Mouse (Mus musculus) stomach, embryonic 15.5 days (tissue): ENCODE data around the gene Zfp39. TPM values are rescaled to one million over a fixed set of nuclear protein-coding genes. Genes with fewer than 3 reads are reported as not detected.

Experiments
- ATAC-seq: fragments of 200-750 bp; cut with Nextera tagmentation; 2 replicates; pipeline ENCODE4 v1.8.0; 2017; ENCODE audit warnings: low read depth, moderate number of reproducible peaks, moderate TSS enrichment; ENCODE audit not compliant: insufficient read depth, low FRiP score
- H3K27ac ChIP-seq: fragments of 300-500 bp; sonication (generic); 2 replicates; pipeline ENCODE4 v1.5.1; 2015; ENCODE audit warnings: mild to moderate bottlenecking, inconsistent platforms
- H3K27me3 ChIP-seq: fragments of 300-500 bp; sonication (generic); replicated peaks from 2 replicates; pipeline ENCODE4 v1.6.1; 2015; ENCODE audit warnings: inconsistent platforms
- H3K36me3 ChIP-seq: fragments of 300-500 bp; sonication (generic); 2 replicates; pipeline ENCODE4 v1.6.1; 2015; ENCODE audit warnings: inconsistent platforms
- H3K4me1 ChIP-seq: fragments of 300-500 bp; sonication (generic); 2 replicates; pipeline ENCODE4 v1.6.1; 2015; ENCODE audit warnings: inconsistent platforms
- H3K4me2 ChIP-seq: fragments of 300-500 bp; sonication (generic); 2 replicates; pipeline ENCODE4 v1.6.1; 2015; ENCODE audit warnings: mild to moderate bottlenecking, inconsistent platforms
- H3K4me3 ChIP-seq: fragments of 300-500 bp; sonication (generic); replicated peaks from 2 replicates; pipeline ENCODE4 v1.5.1; 2015; ENCODE audit warnings: inconsistent platforms
- H3K9ac ChIP-seq: fragments of 300-500 bp; sonication (generic); 2 replicates; pipeline ENCODE4 v1.6.1; 2015; ENCODE audit warnings: inconsistent platforms
- H3K9me3 ChIP-seq: fragments of 300-500 bp; sonication (generic); 2 replicates; pipeline ENCODE4 v1.6.1; 2016; ENCODE audit warnings: inconsistent platforms
- WGBS: fragments of 180-500 bp; shearing (Covaris S2); methylation state at CpG from one replicate; pipeline ENCODE4 v1.1.7; 2015; 5-methylcytosine and 5-hydroxymethylcytosine counted together
- polyA plus RNA-seq: library from polyadenylated mRNA; unstranded; fragments of >200 nt; fragmentation: Nextera tagmentation; extraction: Ambion mirVana; gene quantifications from 2 replicates; pipeline ENCODE4 v1.2.1, GENCODE M21; 2015

Gene Zfp39
- polyA plus RNA-seq, 1 experiment from 2014 or later: 4.6 TPM

DNA sequence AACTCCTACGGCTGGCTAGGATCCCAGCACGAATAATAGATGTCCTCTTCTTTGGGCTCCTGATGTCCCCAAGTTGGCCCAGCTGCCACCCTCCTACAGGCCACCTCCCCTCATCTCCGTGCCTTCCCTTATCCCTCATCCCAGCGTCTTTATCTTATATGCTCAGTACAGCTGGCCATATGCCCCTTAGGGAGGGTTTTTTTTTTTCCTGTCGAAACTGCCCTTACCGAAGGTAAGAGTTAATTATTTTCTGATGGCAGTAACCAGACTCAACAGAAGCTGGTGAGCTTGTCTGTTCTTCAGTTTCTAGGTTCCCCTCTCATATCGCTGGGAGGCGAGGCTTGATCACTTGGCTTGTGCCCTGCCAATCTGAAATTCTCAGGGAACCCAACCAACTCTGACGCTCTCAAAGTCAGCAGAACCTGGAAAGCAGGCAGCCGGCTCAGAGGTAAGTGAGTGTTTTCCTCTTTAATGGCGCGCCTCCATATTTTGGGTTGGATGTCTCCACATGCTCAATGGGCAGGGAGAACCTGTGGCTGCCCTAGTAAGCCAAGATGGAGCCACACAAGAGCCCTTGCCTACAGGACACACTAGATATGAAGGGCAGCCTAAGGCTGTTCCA is 13.8 kb upstream of the Zfp39 start, which contains the start of gene Btnl10:
Btnl10 (plus strand) TSS at position 164 of the 622 bp plus-strand sequence.
- Histone ChIP-seq H3K27me3 (no peaks in the 10 kb centered on the region), H3K9me3 (no peaks in the 10 kb centered on the region), H3K36me3 (no peaks in the 10 kb centered on the region), H3K27ac (no peak within 1 kb of the TSS), H3K4me1 (peaks cover 7% of the 10 kb centered on the region; the same call in 1 of the 2 replicates), H3K4me2 (no peak within 1 kb of the TSS), H3K4me3 (no peak within 1 kb of the TSS), H3K9ac (no peak within 1 kb of the TSS)
- peak; percentile 70; the same call in 1 of the 2 replicates for ATAC-seq
- WGBS: 80% methylated on average over 12 of the region's 12 CpGs

DNA sequence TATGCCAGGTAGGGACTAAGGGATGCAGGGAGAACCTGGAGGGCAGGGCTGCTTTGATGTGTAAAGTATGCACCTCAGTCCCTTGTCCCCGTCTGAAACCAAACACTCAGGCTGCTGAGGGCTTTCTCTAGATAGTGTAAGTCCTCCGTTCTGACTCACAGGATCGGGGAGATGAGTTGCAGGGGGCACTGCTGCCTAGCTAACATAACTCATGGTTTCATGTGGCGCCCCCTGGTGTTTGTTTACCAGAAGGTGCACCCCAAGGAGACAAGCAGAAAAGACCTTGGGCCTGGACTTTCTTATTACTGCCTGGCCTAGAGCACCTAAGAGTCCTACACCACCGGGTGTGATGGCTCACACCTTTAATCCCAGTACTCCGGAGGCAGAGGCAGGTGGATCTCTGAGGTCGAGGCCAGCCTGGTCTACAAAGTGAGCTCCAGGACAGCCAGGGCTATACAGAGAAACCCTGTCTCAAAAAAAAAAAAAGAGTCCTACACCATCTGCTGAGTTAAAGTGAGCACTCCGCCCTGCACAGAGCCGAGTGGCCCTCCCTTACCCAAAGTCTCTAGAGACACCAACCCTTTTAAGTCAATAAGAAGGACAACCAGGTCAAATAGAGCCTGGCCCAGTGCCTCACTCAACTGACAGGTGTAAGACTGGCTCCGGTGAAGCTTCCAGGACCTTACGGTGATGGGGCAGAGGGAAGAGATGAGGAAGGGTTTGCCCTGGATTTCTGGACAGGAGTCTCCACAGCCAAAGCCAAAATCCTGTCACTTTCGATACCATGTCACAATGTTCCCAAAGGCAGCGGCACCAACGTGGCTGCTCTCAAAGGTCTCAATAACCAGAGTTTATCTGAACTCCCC is 13.1 kb upstream of the Zfp39 start:
- 51% methylated on average over 14 of the region's 14 CpGs for WGBS
- no peak overlapping the region for H3K27ac ChIP-seq
- H3K4me2 ChIP-seq: no peak overlapping the region
- H3K9ac ChIP-seq: no peak overlapping the region
- H3K9me3 ChIP-seq: no peaks in the 10 kb centered on the region
- H3K36me3 ChIP-seq: no peaks in the 10 kb centered on the region
- H3K4me3 ChIP-seq: no peak overlapping the region
- H3K27me3 ChIP-seq: no peaks in the 10 kb centered on the region
- ATAC-seq: no peak; the same call in 1 of the 2 replicates
- H3K4me1 ChIP-seq: peaks cover 7% of the 10 kb centered on the region; the same call in 1 of the 2 replicates

DNA sequence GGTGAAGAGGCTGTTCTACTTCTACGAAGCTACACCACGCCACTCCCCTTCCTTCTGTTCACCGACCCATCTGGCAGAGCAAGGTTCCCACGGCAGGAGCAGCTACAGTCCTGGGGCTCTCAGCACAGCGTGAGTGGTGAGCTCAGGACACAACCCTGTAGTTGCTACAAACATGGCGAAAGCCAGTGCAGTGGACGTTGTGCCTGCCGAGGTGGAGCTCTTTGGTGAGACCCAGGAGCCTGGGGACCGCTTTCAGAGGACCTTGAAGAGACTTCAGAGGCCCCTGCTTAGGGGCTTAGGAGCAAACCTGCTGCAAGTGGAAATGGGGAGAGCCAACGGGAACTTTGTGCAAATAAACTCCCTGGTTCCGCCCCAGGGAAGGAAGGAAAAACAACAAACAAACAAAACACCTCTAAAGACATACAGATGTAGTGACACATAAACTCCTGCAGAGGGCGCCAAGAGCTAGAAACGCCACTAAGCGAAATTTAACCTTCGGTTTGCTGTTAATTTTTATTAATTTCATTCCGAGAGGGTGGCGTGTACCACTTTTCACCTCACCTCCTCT is 10.5 kb upstream of the Zfp39 start:
- H3K36me3 ChIP-seq: no peaks in the 10 kb centered on the region
- H3K27ac ChIP-seq: 0 out of 2 replicates have a peak overlapping the region, but pooled peaks have one; percentile 21
- 11% methylated on average over 17 of the region's 17 CpGs for WGBS
- ATAC-seq: 0 out of 2 replicates have a peak, but pooled peaks have one; percentile 12
- peaks cover 7% of the 10 kb centered on the region; the same call in 1 of the 2 replicates for H3K4me1 ChIP-seq
- no peaks in the 10 kb centered on the region for H3K9me3 ChIP-seq
- peak overlapping the region; percentile 36 for H3K4me3 ChIP-seq
- peak overlapping the region; percentile 22 for H3K9ac ChIP-seq
- H3K4me2 ChIP-seq: peak overlapping the region; percentile 74
- no peaks in the 10 kb centered on the region for H3K27me3 ChIP-seq

DNA sequence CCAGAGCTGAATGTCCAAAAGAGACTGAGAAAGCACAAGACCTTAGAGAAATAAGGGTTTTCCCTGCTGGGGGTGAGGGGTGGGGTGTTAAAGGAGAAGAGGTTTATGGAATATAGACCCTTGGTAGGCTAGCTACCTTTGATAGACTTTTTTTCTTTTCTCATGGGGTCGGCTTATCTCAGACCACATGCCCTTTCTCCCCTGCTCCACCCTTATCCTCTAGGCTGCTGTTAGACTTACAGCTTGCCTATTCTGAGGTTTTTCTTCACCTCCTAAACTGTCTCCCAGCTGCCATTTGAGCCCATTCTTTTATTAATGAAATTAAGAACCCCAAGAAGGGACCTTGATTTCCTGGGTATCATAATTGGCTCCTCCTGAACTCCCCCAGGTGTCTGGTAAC is 9.8 kb upstream of the Zfp39 start:
- H3K27ac ChIP-seq: no peak overlapping the region
- ATAC-seq: peak; percentile 45; the same call in 1 of the 2 replicates
- 62% methylated on average over 1 of the region's 1 CpGs for WGBS
- H3K4me3 ChIP-seq: no peak overlapping the region
- H3K4me2 ChIP-seq: peak overlapping the region; percentile 74; the same call in 1 of the 2 replicates
- H3K4me1 ChIP-seq: peaks cover 7% of the 10 kb centered on the region; the same call in 1 of the 2 replicates
- no peak overlapping the region for H3K9ac ChIP-seq
- H3K36me3 ChIP-seq: no peaks in the 10 kb centered on the region
- H3K9me3 ChIP-seq: no peaks in the 10 kb centered on the region
- no peaks in the 10 kb centered on the region for H3K27me3 ChIP-seq

DNA sequence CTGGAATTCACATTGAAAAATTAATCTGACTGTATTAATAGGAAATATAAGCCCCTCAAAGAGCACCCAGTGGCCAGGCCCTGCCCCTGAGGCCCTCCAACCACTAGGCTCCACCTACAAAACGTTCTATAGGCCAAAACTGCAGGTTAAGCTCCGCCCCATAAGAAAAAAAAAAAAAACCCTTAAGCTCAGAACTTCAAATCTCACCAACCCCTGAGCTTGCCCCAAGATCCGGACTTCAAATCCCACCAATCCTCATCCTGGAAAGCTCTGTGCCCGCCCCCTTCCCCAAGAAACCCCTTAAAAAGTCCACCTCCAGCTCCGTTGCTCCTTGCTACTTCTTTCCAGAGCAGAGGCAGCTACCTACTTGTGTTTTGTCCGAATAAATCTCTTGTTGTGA is 813 bp upstream of the Zfp39 start:
- Histone ChIP-seq H3K9ac (no peak overlapping the region), H3K4me2 (peak overlapping the region; percentile 82; the same call in 1 of the 2 replicates), H3K4me1 (peaks cover 7% of the 10 kb centered on the region; the same call in 1 of the 2 replicates), H3K36me3 (peaks cover 3% of the 10 kb centered on the region; the same call in 1 of the 2 replicates), H3K9me3 (no peaks in the 10 kb centered on the region), H3K4me3 (peak overlapping the region; percentile 80; the same call in 1 of the 2 replicates), H3K27ac (no peak overlapping the region), H3K27me3 (no peaks in the 10 kb centered on the region)
- no peak for ATAC-seq
- 45% methylated on average over 6 of the region's 6 CpGs for WGBS

DNA sequence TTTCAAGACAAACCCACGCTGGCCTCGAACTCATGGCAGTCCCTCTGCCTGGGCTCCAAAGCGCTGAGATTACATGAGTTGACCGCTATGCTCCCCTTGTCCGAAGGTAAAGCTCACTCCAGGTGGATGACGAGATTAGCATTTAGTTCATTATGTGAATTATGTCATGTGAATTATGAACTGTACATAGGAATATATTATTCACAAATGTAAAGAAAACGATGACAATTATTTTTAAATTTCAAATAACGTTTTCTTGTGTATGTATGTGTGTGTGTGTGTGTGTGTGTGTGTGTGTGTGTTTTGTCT is 339 bp upstream of the Zfp39 start:
- Histone ChIP-seq H3K9me3 (no peaks in the 10 kb centered on the region), H3K4me3 (peak overlapping the region; percentile 80), H3K4me2 (peak overlapping the region; percentile 82), H3K4me1 (peaks cover 7% of the 10 kb centered on the region; the same call in 1 of the 2 replicates), H3K36me3 (peaks cover 3% of the 10 kb centered on the region; the same call in 1 of the 2 replicates), H3K9ac (peak overlapping the region; percentile 42; the same call in 1 of the 2 replicates), H3K27me3 (no peaks in the 10 kb centered on the region), H3K27ac (peak overlapping the region; percentile 88; the same call in 1 of the 2 replicates)
- no peak for ATAC-seq
- 2% methylated on average over 8 of the region's 8 CpGs for WGBS

DNA sequence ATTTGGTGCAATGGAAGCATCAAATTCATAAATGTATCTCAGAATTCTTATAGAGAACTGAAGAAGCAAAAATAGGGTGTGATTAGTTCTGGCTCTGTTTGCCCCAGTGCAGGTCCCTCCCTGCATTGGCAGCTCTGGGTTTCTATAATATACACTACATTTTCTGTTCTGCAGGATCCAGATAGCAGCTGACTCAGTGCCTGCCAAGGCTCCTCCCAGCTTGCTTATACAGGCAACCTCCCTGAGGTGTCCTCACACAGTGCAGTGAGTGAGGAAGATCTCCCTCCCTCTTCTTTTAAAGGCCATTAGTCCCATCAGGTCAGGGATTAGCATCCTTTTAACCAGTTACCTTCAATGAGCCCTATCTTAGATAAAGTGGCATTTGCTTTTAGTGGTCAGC is 2.9 kb downstream of the Zfp39 start:
- ATAC-seq: no peak
- Histone ChIP-seq H3K9me3 (no peaks in the 10 kb centered on the region), H3K4me3 (no peak overlapping the region), H3K27ac (no peak overlapping the region), H3K27me3 (no peaks in the 10 kb centered on the region), H3K4me1 (peaks cover 7% of the 10 kb centered on the region; the same call in 1 of the 2 replicates), H3K36me3 (peaks cover 7% of the 10 kb centered on the region), H3K4me2 (no peak overlapping the region), H3K9ac (no peak overlapping the region)

DNA sequence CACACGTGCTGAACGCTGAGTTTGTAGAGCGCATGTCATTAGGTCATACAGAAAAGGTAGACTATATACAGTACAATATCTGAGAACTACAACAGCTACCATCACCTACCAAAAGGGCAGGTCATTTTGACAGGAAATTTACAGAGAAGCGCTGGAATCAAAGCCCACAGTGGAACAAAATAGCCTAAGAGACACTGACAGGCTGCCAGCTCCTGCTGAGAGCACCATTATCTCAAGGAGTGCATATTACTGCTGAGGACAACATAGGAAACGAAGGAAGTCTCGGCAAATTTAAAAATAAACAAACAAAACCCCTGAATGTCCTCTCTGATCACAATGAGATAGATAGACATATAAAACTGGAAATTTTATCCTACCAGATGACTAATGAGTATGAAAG is 6.5 kb downstream of the Zfp39 start:
- Histone ChIP-seq H3K27ac (no peak overlapping the region), H3K9me3 (no peaks in the 10 kb centered on the region), H3K4me2 (no peak overlapping the region), H3K4me1 (no peaks in the 10 kb centered on the region), H3K27me3 (no peaks in the 10 kb centered on the region), H3K4me3 (no peak overlapping the region), H3K36me3 (peaks cover 11% of the 10 kb centered on the region), H3K9ac (no peak overlapping the region)
- no peak for ATAC-seq
- WGBS: 76% methylated on average over 6 of the region's 6 CpGs

DNA sequence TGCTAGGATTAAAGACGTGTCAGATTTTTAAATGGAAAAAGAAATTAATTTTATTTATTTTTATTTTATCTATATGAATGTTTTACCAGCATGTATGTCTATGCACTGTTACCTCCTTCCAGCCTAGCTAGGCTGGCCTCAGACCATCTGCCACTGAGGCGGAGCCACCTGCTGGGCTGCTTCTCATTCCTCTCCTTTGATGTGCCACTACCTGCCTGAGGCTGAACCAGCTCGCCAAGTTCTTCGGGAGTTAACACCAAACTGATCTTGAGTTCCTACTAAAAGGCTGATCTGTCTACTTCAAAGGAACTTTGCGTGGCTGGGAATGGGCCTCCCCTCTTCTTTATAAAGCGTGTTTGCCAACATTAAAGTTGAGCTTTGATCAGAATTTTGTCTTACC is 9.6 kb downstream of the Zfp39 start:
- Histone ChIP-seq H3K27ac (no peak overlapping the region), H3K9me3 (no peaks in the 10 kb centered on the region), H3K4me1 (no peaks in the 10 kb centered on the region), H3K27me3 (no peaks in the 10 kb centered on the region), H3K4me3 (no peak overlapping the region), H3K4me2 (no peak overlapping the region), H3K9ac (no peak overlapping the region), H3K36me3 (peaks cover 29% of the 10 kb centered on the region)
- 65% methylated on average over 6 of the region's 6 CpGs for WGBS
- ATAC-seq: no peak

DNA sequence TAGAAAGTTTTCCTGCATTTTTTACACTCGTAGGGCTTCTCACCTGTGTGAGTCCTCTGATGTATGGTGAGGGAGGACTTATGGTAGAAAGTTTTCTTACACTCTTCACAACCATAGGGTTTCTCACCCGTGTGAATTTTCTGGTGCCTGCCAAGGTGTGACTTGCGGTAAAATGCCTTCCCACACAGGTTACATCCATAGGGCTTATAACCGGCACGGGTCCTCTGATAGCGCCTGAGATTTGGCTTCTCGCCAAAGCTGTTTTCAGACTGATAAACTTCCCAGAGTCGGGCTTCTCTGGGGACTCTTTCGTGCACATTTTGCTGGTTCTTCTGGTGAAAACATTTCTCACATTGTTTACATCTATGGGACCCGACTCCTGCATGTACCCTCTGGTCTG is 13.5 kb downstream of the Zfp39 start:
- WGBS: 88% methylated on average over 10 of the region's 10 CpGs
- Histone ChIP-seq H3K4me2 (no peak overlapping the region), H3K9me3 (no peaks in the 10 kb centered on the region), H3K27ac (no peak overlapping the region), H3K36me3 (peaks cover 24% of the 10 kb centered on the region), H3K9ac (no peak overlapping the region), H3K27me3 (no peaks in the 10 kb centered on the region), H3K4me1 (no peaks in the 10 kb centered on the region), H3K4me3 (no peak overlapping the region)
- no peak for ATAC-seq

DNA sequence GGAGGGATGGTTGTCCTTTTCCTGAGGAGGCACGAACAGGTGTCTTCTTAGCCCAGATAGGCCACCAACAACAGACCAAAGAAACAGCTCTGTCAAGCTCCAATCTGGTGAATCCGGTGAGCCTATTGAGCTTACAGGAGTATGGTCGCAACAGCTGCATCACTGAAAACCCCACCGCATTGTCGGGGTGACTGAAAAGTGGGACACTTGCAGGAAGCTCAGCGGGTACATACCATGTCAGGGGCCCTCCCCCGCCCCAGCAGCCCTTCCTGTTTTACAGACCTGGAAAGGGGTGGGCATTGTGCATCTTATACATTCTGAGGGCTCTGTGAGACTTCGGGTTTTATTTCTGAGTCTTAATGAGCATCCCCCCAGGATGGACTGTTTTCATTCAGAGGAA is 20.3 kb downstream of the Zfp39 start:
- H3K4me1 ChIP-seq: no peaks in the 10 kb centered on the region
- no peak for ATAC-seq
- H3K4me3 ChIP-seq: no peak overlapping the region
- no peak overlapping the region for H3K4me2 ChIP-seq
- H3K27ac ChIP-seq: no peak overlapping the region
- peaks cover 24% of the 10 kb centered on the region; the same call in 1 of the 2 replicates for H3K36me3 ChIP-seq
- no peaks in the 10 kb centered on the region for H3K9me3 ChIP-seq
- 84% methylated on average over 8 of the region's 8 CpGs for WGBS
- H3K27me3 ChIP-seq: no peaks in the 10 kb centered on the region
- no peak overlapping the region for H3K9ac ChIP-seq
